Mouse (Mus musculus) brown adipose tissue, adult 24 weeks (tissue): ENCODE measurements around the gene Pdgfb. TPM values are rescaled to one million over a fixed set of nuclear protein-coding genes. Genes with fewer than 3 reads are reported as not detected.
A peak's percentile ranks its signal among the peaks of the same experiment; 100 is the strongest.

Experiments
- H3K27ac ChIP-seq: fragments of 200-500 bp; replicated peaks from 2 replicates; pipeline ENCODE4 v1.5.1; 2012; ENCODE audit warnings: low read depth, mild to moderate bottlenecking, low read length
- H3K4me1 ChIP-seq: fragments of 200-500 bp; 2 replicates; pipeline ENCODE4 v1.6.1; 2012; ENCODE audit warnings: low read length, mixed read lengths; ENCODE audit not compliant: control insufficient read depth, insufficient read depth, insufficient read length
- H3K4me3 ChIP-seq: fragments of 200-500 bp; 2 replicates; pipeline ENCODE4 v1.5.1; 2012; ENCODE audit warnings: low read depth, mild to moderate bottlenecking, low read length, moderate library complexity; ENCODE audit not compliant: insufficient read depth
- polyA plus RNA-seq: library from polyadenylated mRNA; stranded (reverse); fragments of >200 nt; gene quantifications from 2 replicates; pipeline ENCODE4 v1.2.4, GENCODE M21; 2012; ENCODE audit not compliant: missing spikeins, insufficient read depth, insufficient read length

Pdgfb gene
- 9.8 and 13.0 TPM in 2 replicates for polyA plus RNA-seq

GRCm38 (mm10) chr15:80014321-80015210 lies at the start of gene Pdgfb:
Pdgfb (minus strand) TSS chr15:80014977.
- H3K4me1 ChIP-seq: no peaks in the 10 kb centered on the region; the same call in 1 of the 2 replicates
- H3K4me3 ChIP-seq: peak within 1 kb of the TSS; percentile 92
- H3K27ac ChIP-seq: peak within 1 kb of the TSS; percentile 82

GRCm38 (mm10) chr15:80062821-80063220 lies 48.0 kb upstream of the Pdgfb start:
- H3K4me1 ChIP-seq: peaks cover 10% of the 10 kb centered on the region
- no peak overlapping the region for H3K27ac ChIP-seq
- H3K4me3 ChIP-seq: no peak overlapping the region

- no peak overlapping the region for H3K4me3 ChIP-seq
- peaks cover 10% of the 10 kb centered on the region for H3K4me1 ChIP-seq
- no peak overlapping the region for H3K27ac ChIP-seq
These were observed 47.6 kb upstream of the Pdgfb start for GRCm38 (mm10) chr15:80062339-80062738.

- H3K27ac ChIP-seq: no peak overlapping the region
- no peak overlapping the region for H3K4me3 ChIP-seq
- peaks cover 10% of the 10 kb centered on the region for H3K4me1 ChIP-seq
These were observed 46.3 kb upstream of the Pdgfb start for GRCm38 (mm10) chr15:80061071-80061550.

- Histone ChIP-seq H3K4me1 (peaks cover 10% of the 10 kb centered on the region), H3K27ac (no peak overlapping the region), H3K4me3 (no peak overlapping the region)
These were observed 45.7 kb upstream of the Pdgfb start for GRCm38 (mm10) chr15:80060356-80061070.

GRCm38 (mm10) chr15:80059606-80060005 lies 44.8 kb upstream of the Pdgfb start:
- peaks cover 10% of the 10 kb centered on the region for H3K4me1 ChIP-seq
- H3K27ac ChIP-seq: no peak overlapping the region
- no peak overlapping the region for H3K4me3 ChIP-seq

GRCm38 (mm10) chr15:80058151-80058550 lies 43.4 kb upstream of the Pdgfb start:
- H3K4me3 ChIP-seq: no peak overlapping the region
- H3K27ac ChIP-seq: no peak overlapping the region
- H3K4me1 ChIP-seq: peaks cover 18% of the 10 kb centered on the region

- Histone ChIP-seq H3K4me1 (peaks cover 22% of the 10 kb centered on the region), H3K27ac (peak overlapping the region; percentile 66), H3K4me3 (no peak overlapping the region)
These were observed 39.4 kb upstream of the Pdgfb start for GRCm38 (mm10) chr15:80054034-80054710.

GRCm38 (mm10) chr15:80053381-80054033 lies 38.7 kb upstream of the Pdgfb start:
- Histone ChIP-seq H3K4me1 (peaks cover 26% of the 10 kb centered on the region), H3K4me3 (no peak overlapping the region), H3K27ac (peak overlapping the region; percentile 66)

GRCm38 (mm10) chr15:80051782-80052181 lies 37.0 kb upstream of the Pdgfb start:
- peak overlapping the region; percentile 6; the same call in 1 of the 2 replicates for H3K4me3 ChIP-seq
- H3K4me1 ChIP-seq: peaks cover 28% of the 10 kb centered on the region
- peak overlapping the region; percentile 100 for H3K27ac ChIP-seq

- H3K4me3 ChIP-seq: peak overlapping the region; percentile 32; the same call in 1 of the 2 replicates
These were observed 36.5 kb upstream of the Pdgfb start for GRCm38 (mm10) chr15:80051092-80051761.

GRCm38 (mm10) chr15:80050093-80050492 lies 35.3 kb upstream of the Pdgfb start:
- peaks cover 28% of the 10 kb centered on the region for H3K4me1 ChIP-seq
- H3K27ac ChIP-seq: peak overlapping the region; percentile 100
- H3K4me3 ChIP-seq: no peak overlapping the region

More at GRCm38 (mm10) chr15:80051092-80051761, 36.5 kb upstream of the Pdgfb start:
- H3K27ac ChIP-seq: peak overlapping the region; percentile 100
- H3K4me1 ChIP-seq: peaks cover 28% of the 10 kb centered on the region

- Histone ChIP-seq H3K27ac (peak overlapping the region; percentile 97), H3K4me1 (peaks cover 20% of the 10 kb centered on the region; the same call in 1 of the 2 replicates), H3K4me3 (no peak overlapping the region)
These were observed 33.2 kb upstream of the Pdgfb start for GRCm38 (mm10) chr15:80047973-80048372.

GRCm38 (mm10) chr15:80047242-80047641 lies 32.5 kb upstream of the Pdgfb start:
- peaks cover 18% of the 10 kb centered on the region; the same call in 1 of the 2 replicates for H3K4me1 ChIP-seq
- no peak overlapping the region; the same call in none of the 2 replicates for H3K27ac ChIP-seq
- H3K4me3 ChIP-seq: no peak overlapping the region
